Mouse (Mus musculus) large intestine, adult 2 months (tissue): ENCODE results near the gene Rnf32. TPM values are rescaled to one million over a fixed set of nuclear protein-coding genes. Genes with fewer than 3 reads are reported as not detected.

ENCODE experiments used
- DNase-seq: peaks from one replicate; pipeline ENCODE4 v3.0.0-alpha.2; 2012; ENCODE audit warnings: low read depth, low spot score
- WGBS: fragments of 180-500 bp; shearing (Covaris S2); methylation state at CpG from one replicate; pipeline ENCODE4 v1.1.7; 2018; 5-methylcytosine and 5-hydroxymethylcytosine counted together
- polyA plus RNA-seq: library from polyadenylated mRNA; depleted of rRNA; stranded (reverse); fragments of >200 nt; gene quantifications from 2 replicates; pipeline ENCODE4 v1.2.3, GENCODE M21; 2012; rRNA removed

The Rnf32 gene
- 6.1 and 7.1 TPM in 2 replicates for polyA plus RNA-seq

DNA sequence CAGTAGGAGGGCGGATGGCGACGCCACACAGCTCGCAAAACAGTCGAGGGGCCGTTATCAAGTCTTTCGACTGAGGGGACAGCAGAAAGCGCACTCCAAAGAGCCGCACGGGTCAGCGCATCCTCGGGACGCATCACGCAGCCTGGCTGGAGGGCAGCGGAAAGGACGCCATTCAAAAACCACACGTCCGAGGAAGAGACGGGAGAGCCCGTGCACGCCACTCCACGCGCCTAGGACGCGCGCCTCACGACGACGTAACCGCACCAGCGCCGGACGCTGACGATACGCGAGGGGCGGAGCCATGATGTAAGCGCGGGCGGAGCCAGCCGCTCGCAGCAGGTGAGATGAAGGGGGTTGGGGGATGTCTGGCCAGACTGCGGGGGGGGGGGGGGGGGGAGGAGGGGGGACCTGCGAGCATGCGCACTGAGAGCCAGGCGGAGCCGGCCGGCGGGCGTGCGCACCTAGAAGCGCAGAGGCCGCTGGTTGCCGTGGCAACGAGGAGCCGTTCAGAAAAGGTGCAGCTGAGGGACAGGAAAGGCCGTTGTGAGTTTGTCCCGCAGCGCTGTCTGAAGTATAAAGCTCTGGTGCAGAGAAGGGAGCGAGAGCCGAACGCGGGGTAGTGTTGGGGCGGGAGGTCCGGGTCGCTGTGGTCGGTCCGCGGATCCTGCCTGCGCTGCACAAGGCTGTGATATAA is at the start of gene Rnf32:
TSS of gene Rnf32 (plus strand) at position 423 of the 694 bp plus-strand sequence.
- DNase-seq, result no peak
- WGBS, result under 1% methylated on average over 68 of the region's 70 CpGs

DNA sequence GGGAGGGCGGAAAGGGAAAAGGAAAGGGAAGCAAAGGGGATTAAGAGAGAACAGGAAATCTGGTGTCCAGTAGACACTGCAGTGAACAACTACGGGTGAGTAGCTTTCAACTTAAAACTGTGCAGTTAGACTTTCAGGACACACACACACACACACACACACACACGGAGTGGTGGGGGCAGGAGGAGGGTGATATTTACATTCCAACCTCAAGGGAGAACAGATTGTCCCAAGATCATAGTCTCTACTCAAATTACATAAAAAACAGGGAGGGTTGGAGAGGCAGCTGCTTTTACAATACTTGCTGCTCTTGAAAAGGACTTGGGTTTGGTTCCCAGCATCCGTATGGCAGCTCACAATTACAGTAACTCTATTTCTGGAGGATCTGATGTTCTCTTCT is 45.6 kb upstream of the Rnf32 start:
- WGBS, result 43% methylated on average over 4 of the region's 4 CpGs
- no peak for DNase-seq

DNA sequence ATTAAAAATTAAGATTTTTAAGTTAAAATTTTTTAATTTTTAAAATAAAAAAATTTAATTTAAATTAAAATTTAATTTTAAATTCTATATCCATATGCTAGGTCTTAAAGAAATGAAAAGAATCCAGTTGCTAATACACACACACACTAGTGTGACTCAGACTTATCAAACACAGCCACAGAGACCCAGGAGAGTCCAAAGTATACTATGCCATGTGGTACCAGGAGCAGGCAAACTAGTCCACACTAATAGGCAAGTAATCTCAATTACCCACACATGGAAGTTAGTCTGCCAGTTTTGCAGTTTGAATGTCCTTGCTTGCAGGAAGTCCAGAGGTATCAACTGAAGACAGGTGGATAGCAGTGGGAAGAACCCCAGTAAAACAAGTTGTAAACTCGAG is 35.9 kb upstream of the Rnf32 start:
- DNase-seq, result no peak
- WGBS, result 0% methylated on average over 1 of the region's 1 CpGs

- DNase-seq, result no peak
- 88% methylated on average over 2 of the region's 2 CpGs for WGBS
Measured at GRCm38 (mm10) chr5:29166947-29167346, 28.8 kb upstream of the Rnf32 start.

DNA sequence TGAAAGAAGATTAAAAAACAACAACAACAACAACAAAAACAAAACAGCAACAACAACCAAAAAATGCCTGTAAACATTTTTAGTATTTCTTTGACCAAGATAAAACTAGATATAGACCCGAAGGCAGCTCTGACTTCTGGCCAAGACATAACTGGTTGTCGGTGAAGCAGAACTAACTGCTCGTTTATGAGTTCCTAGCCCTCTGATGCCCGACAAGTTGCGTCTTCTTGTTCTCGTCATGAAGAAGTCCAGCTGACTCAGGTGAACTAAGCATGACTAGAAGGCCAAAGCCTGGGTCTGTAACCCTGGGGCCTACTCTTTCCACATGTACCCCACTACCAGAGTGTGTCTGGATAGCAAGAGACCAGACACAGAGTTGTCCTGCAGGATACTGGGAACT is 25.6 kb upstream of the Rnf32 start:
- DNase-seq, result no peak
- 87% methylated on average over 6 of the region's 6 CpGs for WGBS

GRCm38 (mm10) chr5:29171165-29171564 is 24.6 kb upstream of the Rnf32 start:
- no peak for DNase-seq

GRCm38 (mm10) chr5:29186798-29187197 is 9.0 kb upstream of the Rnf32 start:
- 14% methylated on average over 5 of the region's 5 CpGs for WGBS
- no peak for DNase-seq

- DNase-seq, result no peak
- WGBS, result 3% methylated on average over 9 of the region's 9 CpGs
Measured at GRCm38 (mm10) chr5:29195231-29195569, 592 bp upstream of the Rnf32 start.

GRCm38 (mm10) chr5:29196264-29196658 is 469 bp downstream of the Rnf32 start:
- WGBS, result 5% methylated on average over 12 of the region's 12 CpGs
- no peak for DNase-seq

DNA sequence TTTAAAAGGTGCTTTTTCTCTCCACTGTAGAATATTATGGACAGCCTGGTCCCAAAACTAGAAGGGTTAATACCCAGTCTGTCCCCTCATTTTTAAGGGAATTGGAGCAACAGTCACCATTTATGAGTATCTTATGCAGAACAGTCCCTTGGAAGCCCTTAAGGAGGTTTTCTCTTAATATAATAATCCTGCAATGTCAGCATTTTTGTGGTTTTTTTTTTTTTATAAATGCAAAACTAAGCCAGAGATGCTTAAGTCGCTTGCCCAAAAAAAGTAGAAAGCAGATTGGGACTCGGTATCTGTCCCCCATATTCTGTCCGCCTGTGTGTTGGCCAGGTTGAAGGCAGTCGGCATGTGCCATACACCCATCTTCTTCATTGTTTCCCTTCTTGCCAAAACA is 1.4 kb downstream of the Rnf32 start:
- 63% methylated on average over 4 of the region's 4 CpGs for WGBS
- DNase-seq, result no peak

DNA sequence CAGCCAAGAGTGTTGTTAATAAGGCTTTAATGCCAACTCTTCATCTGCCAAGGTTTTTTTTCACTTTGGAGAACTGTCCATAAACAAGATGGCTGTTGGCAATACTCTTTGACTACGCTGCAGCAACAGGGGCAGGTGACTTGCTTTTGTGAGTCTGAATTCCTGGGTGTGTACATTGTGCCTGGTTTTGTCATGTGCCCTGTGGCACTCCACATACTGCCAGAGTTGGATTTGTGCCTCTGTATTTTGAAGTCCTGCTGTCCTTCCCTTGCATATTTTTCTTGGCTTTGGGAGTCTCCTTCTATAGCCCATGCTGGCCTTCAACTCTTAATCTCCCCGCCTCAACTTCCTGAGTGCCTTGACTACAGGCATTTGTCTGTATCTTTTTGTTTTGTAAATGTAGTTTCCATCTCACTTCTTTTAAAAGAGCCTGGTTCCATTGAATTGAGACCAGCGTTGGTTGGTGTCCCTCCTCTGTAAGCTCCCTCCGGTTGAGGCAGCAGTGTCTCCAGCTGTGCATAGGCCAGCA is 3.2 kb downstream of the Rnf32 start:
- WGBS, result 66% methylated on average over 4 of the region's 4 CpGs

GRCm38 (mm10) chr5:29199868-29200267 is 4.1 kb downstream of the Rnf32 start:
- no peak for DNase-seq
- 17% methylated on average over 3 of the region's 3 CpGs for WGBS

More for the DNA sequence above, 3.2 kb downstream of the Rnf32 start:
- no peak for DNase-seq

GRCm38 (mm10) chr5:29205690-29206089 is 9.9 kb downstream of the Rnf32 start:
- DNase-seq, result no peak
- 24% methylated on average over 5 of the region's 5 CpGs for WGBS

DNA sequence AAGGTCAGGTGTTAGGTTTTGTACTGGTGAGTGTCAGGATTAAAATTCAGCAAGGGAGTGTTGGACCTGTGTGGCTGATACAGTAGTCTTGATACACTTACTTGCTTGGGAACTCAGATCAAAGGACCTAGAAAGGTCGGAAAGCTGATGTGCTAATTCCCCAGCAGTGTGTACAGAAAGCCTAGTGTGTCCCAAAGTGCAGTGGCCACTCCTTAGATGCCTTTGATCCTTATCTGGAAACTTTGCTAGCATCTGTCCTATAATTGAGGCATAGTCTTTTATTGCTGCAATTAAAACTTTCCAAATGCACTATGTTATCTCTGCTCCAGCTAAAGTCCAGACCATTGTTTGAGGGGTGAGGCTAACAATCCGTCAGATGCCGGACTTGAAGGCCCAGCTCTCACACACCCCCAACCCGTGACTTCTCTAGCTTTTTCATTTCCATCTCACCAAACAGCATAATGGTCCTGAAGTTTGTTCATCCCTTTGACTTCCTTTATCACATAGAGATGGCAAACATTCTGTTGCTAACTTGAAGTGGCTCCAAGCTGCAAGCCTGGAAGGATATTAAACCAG is 16.3 kb downstream of the Rnf32 start:
- DNase-seq, result peak; percentile 85
- 18% methylated on average over 4 of the region's 4 CpGs for WGBS

DNA sequence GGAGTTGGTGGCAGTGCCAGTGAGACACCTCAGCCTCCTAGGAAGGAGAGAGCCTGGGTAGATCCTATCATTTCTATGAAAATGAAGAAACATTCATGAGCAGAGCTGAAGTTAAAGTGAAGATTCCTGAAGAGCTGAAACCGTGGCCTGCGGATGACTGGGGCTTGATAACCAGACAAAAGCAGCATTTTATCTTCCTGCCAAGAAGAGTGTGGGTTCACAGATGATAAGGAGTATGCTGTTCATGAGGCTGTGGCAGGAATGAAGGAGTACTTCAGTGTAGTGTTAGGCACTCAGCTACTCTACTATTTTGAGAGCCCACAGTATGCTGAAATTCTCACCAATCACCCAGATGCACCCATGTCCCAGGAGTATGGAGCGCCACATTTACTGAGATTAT is 22.2 kb downstream of the Rnf32 start:
- no peak for DNase-seq
- WGBS, result 94% methylated on average over 3 of the region's 3 CpGs

DNA sequence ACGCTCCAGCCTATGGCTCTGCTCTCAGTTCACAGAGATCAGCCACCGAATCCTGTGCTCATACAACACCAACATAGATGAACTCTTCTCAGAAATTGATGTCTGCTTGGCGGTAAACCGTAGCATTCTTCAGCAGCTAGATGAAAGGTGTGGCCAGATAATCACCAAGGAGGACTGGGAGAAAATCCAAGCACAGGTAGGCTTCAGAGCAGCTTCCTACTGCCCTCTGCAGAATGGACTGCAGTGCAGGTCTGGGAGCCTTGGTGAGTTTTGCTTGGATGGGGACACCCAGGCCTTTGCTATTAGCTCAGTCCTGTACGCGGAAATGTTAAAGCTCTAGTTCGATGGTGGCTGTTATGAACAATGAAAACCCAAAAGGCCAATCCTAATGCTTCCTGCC is 28.3 kb downstream of the Rnf32 start:
- DNase-seq, result no peak
- 62% methylated on average over 7 of the region's 7 CpGs for WGBS

- WGBS, result 62% methylated on average over 2 of the region's 2 CpGs
- DNase-seq, result no peak
Measured at GRCm38 (mm10) chr5:29230481-29230880, 34.7 kb downstream of the Rnf32 start.

- no peak for DNase-seq
Measured at GRCm38 (mm10) chr5:29238379-29238778, 42.6 kb downstream of the Rnf32 start.

GRCm38 (mm10) chr5:29244769-29245168 is 49.0 kb downstream of the Rnf32 start:
- DNase-seq, result no peak
- 100% methylated on average over 1 of the region's 1 CpGs for WGBS

GRCm38 (mm10) chr5:29250795-29251495 is 55.2 kb downstream of the Rnf32 start:
- DNase-seq, result no peak
- WGBS, result 64% methylated on average over 8 of the region's 8 CpGs

- WGBS, result 79% methylated on average over 1 of the region's 1 CpGs
Measured at GRCm38 (mm10) chr5:29251496-29251873, 55.7 kb downstream of the Rnf32 start.

More at GRCm38 (mm10) chr5:29251496-29251873, 55.7 kb downstream of the Rnf32 start:
- DNase-seq, result no peak
